Mouse (Mus musculus) adrenal gland, adult 18-20 months (tissue): ENCODE measurements around the gene Bcl2l12. TPM values are rescaled to one million over a fixed set of nuclear protein-coding genes. Genes with fewer than 3 reads are reported as not detected.

Source experiments
- DNase-seq, 2 experiments: peaks; one replicate each; pipeline ENCODE4 v3.0.0; 2021 to 2022; ENCODE audit warnings: low spot score in 2 of 2
- total RNA-seq, 2 experiments: library from RNA; stranded (reverse); gene quantifications; 1 replicate in 1 of 2; 2 replicates in 1 of 2; pipeline ENCODE4 v1.2.3; 2021

The Bcl2l12 gene
- total RNA-seq, 2 experiments from 2014 or later = 13.9 to 14.2 TPM

GRCm38 (mm10) chr7:45019031-45019571 lies 20.6 kb upstream of the Bcl2l12 start:
- DNase-seq = peak in 1 of 2 experiments; percentile 56

- DNase-seq = peak; percentile 78 to 80
Measured at GRCm38 (mm10) chr7:45017242-45018061, 18.9 kb upstream of the Bcl2l12 start, which contains the start of gene Rras. Gene Rras, plus strand, starts transcription at chr7:45017961.

DNA sequence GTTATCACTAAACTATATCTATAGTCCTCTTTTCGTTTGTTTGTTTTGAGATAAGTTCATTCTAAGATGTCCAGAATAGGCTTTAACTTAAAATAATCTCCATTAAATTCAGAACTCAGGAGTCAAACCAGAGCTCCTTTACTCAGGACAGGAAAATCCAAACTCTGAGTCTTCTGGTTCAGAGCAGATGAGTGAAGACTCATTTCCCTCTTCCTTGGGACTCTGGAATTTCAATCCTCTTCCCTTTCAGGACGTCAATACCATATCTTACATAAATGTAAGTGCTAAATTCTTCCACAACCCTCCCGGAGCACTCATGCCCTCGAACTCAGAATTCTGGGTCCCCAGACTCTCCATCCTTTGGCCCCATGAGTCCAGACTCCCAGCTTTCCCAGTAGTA lies 18.2 kb upstream of the Bcl2l12 start:
- DNase-seq = no peak

- DNase-seq = peak; percentile 97 to 98
Measured at GRCm38 (mm10) chr7:45015957-45016612, 17.6 kb upstream of the Bcl2l12 start, which contains the start of gene Scaf1. Gene Scaf1, minus strand, starts transcription at chr7:45016363.

GRCm38 (mm10) chr7:45015344-45015956 lies 16.9 kb upstream of the Bcl2l12 start:
- no peak for DNase-seq

DNA sequence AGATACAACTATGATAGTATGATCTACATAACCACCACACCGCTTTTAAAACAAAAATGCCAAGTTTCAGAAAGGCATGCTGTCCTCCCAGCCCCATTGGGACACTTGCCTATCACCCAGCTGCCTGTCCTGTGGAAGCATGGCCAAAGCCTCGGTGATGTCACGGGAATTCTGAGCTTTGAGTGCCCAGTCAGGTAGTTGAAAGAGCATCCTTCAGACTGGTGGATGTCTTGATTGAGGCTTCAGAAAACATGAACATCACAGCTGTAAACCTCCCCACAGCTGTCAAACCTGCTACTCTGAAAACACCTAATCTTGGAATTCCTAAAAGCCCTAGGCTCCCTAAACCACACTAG lies 15.6 kb upstream of the Bcl2l12 start:
- no peak for DNase-seq

DNA sequence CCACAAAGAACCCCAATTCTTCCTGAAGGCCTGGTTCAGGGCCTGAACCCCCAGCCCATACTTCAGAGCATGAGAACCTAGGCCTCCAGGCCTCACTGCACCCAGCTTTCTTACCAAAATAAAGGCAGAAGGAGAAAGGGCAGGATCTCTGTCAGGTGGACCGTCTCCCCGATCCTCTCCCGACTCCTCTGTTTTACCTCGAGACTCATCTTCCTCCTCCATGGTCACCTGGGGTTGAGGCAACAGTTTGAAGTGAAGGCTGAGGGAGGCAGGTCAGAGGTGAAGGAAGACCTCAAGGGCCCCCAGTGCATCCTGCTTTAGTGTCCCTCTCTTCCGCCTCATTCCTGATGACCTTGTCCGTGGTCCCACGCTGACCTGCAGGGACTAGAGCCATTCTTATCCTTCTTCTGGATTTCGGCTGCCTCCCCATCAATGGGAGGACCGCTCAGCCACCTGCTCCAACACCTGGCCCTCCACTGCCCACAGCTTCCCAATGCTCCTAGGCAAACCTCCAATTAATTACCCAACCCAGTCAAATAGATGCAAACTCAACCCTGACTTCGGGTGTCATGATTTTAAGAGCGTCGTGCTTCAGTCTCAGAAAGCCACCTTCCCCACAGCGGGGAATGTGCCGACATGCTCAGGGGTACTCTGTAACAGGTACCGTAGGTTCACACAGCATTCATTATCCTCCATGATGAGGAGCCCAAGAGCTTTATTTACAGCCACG lies 15.0 kb upstream of the Bcl2l12 start:
- DNase-seq = no peak

- no peak for DNase-seq
Measured at GRCm38 (mm10) chr7:45012824-45013223, 14.3 kb upstream of the Bcl2l12 start.

DNA sequence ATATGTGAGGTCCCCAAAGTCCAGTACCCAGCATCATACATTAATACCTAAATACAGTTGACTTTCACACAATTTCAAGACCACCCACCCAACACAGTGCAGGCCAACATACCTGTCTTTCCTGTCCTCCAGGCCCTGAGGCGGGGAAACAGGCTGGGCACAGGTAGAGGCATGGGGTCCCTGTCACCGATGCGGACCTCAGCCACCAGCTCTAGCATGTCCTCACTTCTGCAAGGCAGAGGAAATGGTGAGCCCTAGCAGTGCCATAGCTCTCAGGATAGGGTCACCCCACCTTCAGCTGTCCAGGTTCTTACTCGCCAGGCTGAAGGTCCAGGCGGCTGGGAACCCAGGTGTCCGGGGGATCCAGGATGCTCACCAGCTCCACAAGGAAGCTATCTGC lies 13.5 kb upstream of the Bcl2l12 start:
- no peak for DNase-seq

- DNase-seq = no peak
Measured at GRCm38 (mm10) chr7:45008411-45008810, 9.9 kb upstream of the Bcl2l12 start.

DNA sequence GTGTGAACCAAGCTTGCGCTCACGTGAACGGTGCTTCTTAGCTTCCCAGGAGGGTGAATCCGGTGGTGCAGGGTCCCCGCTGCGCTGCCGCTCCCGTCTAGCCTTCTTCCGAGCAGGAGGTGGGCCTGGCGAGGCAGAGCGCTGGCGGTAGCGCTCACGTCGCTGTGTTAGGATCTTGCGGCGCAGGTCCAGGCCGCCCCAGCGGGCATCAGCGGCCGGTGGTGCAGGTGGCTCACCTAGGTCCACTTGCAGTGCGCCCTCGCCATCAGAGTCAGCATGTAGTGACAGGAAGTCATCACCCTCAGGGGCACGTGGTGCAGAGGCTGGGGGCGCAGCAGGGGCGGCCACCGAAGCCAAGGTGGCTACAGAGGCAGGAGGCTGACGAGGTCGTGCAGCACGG lies 9.3 kb upstream of the Bcl2l12 start:
- no peak for DNase-seq

DNA sequence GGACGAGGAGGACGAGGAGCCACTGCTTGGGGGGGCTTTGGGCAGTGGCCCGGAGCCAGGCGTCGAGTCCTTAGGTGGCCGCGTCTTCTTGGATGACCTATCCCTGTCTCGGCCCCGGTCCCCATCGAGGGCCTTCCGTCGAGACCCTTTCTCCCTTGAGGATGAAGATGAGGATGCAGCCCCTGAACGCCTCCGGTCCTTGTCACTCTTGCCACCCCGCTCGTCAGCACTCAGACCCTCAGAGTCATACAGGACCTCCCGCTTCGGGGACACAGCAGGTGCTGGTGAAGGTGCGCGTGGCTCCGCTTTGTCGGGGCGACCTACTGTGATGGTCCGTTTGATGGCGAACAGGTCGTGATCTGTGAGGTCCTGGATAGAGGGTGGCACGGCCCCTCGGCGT lies 8.6 kb upstream of the Bcl2l12 start:
- no peak for DNase-seq

DNA sequence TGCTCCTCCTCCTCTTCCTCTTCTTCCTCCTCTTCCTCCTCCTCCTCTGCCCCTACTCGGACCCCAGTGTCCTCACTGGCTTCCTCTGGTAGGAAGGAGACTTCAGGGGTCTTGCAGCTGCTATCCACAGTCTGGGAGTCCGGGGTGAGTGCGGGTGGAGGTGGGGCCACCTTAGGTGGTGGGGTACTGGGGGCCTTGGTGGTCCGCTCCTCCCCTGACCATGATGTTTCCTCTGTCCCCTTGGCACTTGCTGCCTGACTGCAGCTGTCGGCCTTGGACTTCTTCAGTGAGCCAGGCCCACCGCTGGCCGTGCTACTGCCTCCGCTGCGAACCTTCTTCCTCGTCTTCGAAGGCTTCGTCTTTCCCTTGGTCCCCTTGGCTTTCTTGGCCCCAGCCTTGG lies 8.0 kb upstream of the Bcl2l12 start:
- DNase-seq = no peak

DNA sequence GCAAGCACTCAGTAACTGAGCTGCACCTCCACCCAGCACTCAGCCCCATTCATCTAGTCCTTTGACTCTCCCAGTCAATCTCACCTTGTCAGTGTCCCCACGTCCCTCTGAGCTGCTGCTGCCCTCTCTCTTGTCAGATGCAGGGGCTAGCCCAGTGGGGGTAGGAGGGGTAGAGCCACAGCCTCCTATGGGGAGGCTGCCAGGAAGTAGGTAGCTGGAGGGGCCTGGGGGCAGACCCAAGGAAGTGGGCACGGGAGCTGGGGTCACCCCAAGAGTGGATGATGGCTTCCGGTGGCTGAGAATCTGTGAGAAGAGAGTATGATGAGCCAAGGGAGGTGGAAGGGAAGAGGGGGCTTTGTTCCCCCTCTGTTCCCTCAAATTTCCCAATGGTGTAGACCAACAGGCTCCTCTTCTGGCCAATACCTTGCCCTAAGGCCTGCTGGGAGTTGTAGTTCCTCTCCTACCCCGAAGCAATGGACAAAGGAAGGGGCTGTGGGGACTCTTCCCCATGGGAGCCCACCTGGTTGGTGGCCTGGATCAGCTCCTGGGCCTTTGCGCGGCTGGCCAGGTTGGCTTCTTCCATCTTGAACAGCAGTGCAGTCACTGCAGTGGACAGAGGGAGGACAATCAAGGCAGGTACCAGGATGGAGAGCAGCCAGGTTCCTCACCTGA lies 6.9 kb upstream of the Bcl2l12 start:
- DNase-seq = no peak

- no peak for DNase-seq
Measured at GRCm38 (mm10) chr7:45004546-45004945, 6.0 kb upstream of the Bcl2l12 start.

DNA sequence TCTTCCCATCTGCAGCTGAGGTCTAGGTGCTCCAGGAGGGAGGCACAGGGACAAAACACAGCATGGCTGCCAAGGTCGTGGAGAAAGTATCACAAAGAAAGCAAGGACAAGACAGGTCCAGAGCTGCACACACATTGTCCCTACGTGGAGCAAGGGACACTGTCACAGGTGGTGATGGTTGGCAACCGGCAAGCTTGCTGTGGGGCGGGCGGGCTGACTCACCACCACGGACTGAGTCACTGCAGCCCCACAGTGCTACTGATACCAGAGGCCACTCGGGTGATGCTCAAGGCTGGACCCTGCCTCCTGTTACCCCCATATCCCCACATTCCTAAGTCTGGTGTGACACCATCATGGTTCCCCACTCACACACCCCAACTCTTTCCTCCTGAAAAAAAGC lies 3.9 kb upstream of the Bcl2l12 start:
- DNase-seq = no peak

- no peak for DNase-seq
Measured at GRCm38 (mm10) chr7:45000539-45001114, 2.1 kb upstream of the Bcl2l12 start.

DNA sequence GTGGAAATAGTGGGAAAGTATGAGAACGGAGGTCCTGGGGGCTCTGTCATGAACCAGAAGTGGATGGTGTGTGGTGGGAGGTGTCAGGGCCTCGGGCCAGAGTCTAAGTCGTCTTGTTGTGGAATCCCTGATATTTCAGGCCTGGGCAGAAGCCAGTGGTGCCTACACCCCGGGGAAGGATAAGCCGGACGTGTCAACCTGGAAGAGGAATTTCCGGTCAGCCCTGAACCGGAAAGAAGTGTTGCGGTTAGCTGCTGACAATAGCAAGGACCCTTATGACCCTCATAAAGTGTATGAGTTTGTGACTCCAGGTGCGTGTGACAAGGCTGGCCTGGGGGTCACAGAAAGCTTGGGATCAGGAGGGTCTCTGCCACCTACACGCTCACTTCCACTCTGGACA lies 1.2 kb upstream of the Bcl2l12 start:
- DNase-seq = no peak

GRCm38 (mm10) chr7:44997940-44998428 lies 528 bp downstream of the Bcl2l12 start:
- no peak for DNase-seq
